Mouse (Mus musculus): ENCODE measurements around the gene Gpr171. TPM values are rescaled to one million over a fixed set of nuclear protein-coding genes. Genes with fewer than 3 reads are reported as not detected.

Gene Gpr171
- polyA plus RNA-seq, 1 experiment = not detected

GRCm38 (mm10) chr3:59062141-59062540 lies 39.5 kb downstream of the Gpr171 start:
- WGBS = 82% methylated on average over 5 of the region's 5 CpGs
- Histone ChIP-seq H3K4me1 (ENCODE audit: control insufficient read depth, insufficient read depth, low read length) (peaks cover 6% of the 10 kb centered on the region), H3K4me3 (replicated peaks; ENCODE audit: insufficient read depth, low read depth, low read length) (no peak overlapping the region), H3K27ac (ENCODE audit: insufficient read depth, low read length) (no peak overlapping the region), H3K27me3 (ENCODE audit: control insufficient read depth, insufficient read depth, low read length) (no peaks in the 10 kb centered on the region)
- TF ChIP-seq CTCF (IDR thresholded peaks at IDR 0.05; ENCODE audit: borderline replicate concordance, insufficient read depth, low read depth, low read length) = no peak
- no peak for TF ChIP-seq POLR2A (IDR thresholded peaks at IDR 0.05; ENCODE audit: borderline replicate concordance, insufficient read depth, low read length)
- no peak for DNase-seq

GRCm38 (mm10) chr3:59060131-59060530 lies 41.5 kb downstream of the Gpr171 start:
- DNase-seq = no peak
- WGBS = 87% methylated on average over 7 of the region's 7 CpGs
- H3K4me3 ChIP-seq (replicated peaks; ENCODE audit: insufficient read depth, low read depth, low read length) = no peak overlapping the region
- no peak overlapping the region for H3K27ac ChIP-seq (ENCODE audit: insufficient read depth, low read length)
- no peak for TF ChIP-seq CTCF (IDR thresholded peaks at IDR 0.05; ENCODE audit: borderline replicate concordance, insufficient read depth, low read depth, low read length)
- no peak for TF ChIP-seq POLR2A (IDR thresholded peaks at IDR 0.05; ENCODE audit: borderline replicate concordance, insufficient read depth, low read length)
- H3K4me1 ChIP-seq (ENCODE audit: control insufficient read depth, insufficient read depth, low read length) = peaks cover 6% of the 10 kb centered on the region
- H3K27me3 ChIP-seq (ENCODE audit: control insufficient read depth, insufficient read depth, low read length) = no peaks in the 10 kb centered on the region

- TF ChIP-seq CTCF (IDR thresholded peaks at IDR 0.05; ENCODE audit: borderline replicate concordance, insufficient read depth, low read depth, low read length) (peak; percentile 82), POLR2A (IDR thresholded peaks at IDR 0.05; ENCODE audit: borderline replicate concordance, insufficient read depth, low read length) (no peak)
- no peak overlapping the region for H3K27ac ChIP-seq (ENCODE audit: insufficient read depth, low read length)
- WGBS = 2% methylated on average over 7 of the region's 7 CpGs
Measured at GRCm38 (mm10) chr3:59059022-59059541, 42.5 kb downstream of the Gpr171 start.

GRCm38 (mm10) chr3:59054834-59055535 lies 46.6 kb downstream of the Gpr171 start:
- H3K4me1 ChIP-seq (ENCODE audit: control insufficient read depth, insufficient read depth, low read length) = peaks cover 6% of the 10 kb centered on the region
- no peak for DNase-seq
- no peak for TF ChIP-seq CTCF (IDR thresholded peaks at IDR 0.05; ENCODE audit: borderline replicate concordance, insufficient read depth, low read depth, low read length)
- no peak for TF ChIP-seq POLR2A (IDR thresholded peaks at IDR 0.05; ENCODE audit: borderline replicate concordance, insufficient read depth, low read length)
- no peak overlapping the region for H3K4me3 ChIP-seq (replicated peaks; ENCODE audit: insufficient read depth, low read depth, low read length)
- no peaks in the 10 kb centered on the region for H3K27me3 ChIP-seq (ENCODE audit: control insufficient read depth, insufficient read depth, low read length)
- H3K27ac ChIP-seq (ENCODE audit: insufficient read depth, low read length) = no peak overlapping the region
- 88% methylated on average over 17 of the region's 17 CpGs for WGBS

More at GRCm38 (mm10) chr3:59059022-59059541, 42.5 kb downstream of the Gpr171 start:
- Histone ChIP-seq H3K27me3 (ENCODE audit: control insufficient read depth, insufficient read depth, low read length) (no peaks in the 10 kb centered on the region), H3K4me3 (replicated peaks; ENCODE audit: insufficient read depth, low read depth, low read length) (no peak overlapping the region), H3K4me1 (ENCODE audit: control insufficient read depth, insufficient read depth, low read length) (peaks cover 6% of the 10 kb centered on the region)
- peak; percentile 72 to 81 for DNase-seq

Other genes with a start within 250 kb of the Gpr171 start
- 0.61 and 0.81 TPM in 2 replicates for gene Clrn1, start 216.5 kb downstream of the Gpr171 start, polyA plus RNA-seq (2012; rRNA removed)
- gene Med12l, start 96.0 kb downstream of the Gpr171 start, polyA plus RNA-seq (2012; rRNA removed) = 16.9 and 19.0 TPM in 2 replicates
- 3.4 and 4.2 TPM in 2 replicates for gene P2ry14, start 51.8 kb upstream of the Gpr171 start, polyA plus RNA-seq (2012; rRNA removed)
- not detected in 2 replicates for gene Gpr87, start 93.3 kb upstream of the Gpr171 start, polyA plus RNA-seq (2012; rRNA removed)
- gene P2ry13, start 109.1 kb upstream of the Gpr171 start, polyA plus RNA-seq (2012; rRNA removed) = 3.7 and 4.1 TPM in 2 replicates
- gene P2ry12, start 161.1 kb upstream of the Gpr171 start, polyA plus RNA-seq (2012; rRNA removed) = 16.1 and 17.5 TPM in 2 replicates
- gene Igsf10, start 242.6 kb upstream of the Gpr171 start, polyA plus RNA-seq (2012; rRNA removed) = 2.4 and 3.0 TPM in 2 replicates

All from cerebellum, adult 2 months (tissue).